Mouse (Mus musculus) heart, adult 9 months (tissue): ENCODE results near the gene Myo1e.

Source experiments
- DNase-seq, 2 experiments: peaks; one replicate each; pipeline ENCODE4 v3.0.0; 2022; ENCODE audit warnings: low spot score in 2 of 2

Myo1e gene

DNA sequence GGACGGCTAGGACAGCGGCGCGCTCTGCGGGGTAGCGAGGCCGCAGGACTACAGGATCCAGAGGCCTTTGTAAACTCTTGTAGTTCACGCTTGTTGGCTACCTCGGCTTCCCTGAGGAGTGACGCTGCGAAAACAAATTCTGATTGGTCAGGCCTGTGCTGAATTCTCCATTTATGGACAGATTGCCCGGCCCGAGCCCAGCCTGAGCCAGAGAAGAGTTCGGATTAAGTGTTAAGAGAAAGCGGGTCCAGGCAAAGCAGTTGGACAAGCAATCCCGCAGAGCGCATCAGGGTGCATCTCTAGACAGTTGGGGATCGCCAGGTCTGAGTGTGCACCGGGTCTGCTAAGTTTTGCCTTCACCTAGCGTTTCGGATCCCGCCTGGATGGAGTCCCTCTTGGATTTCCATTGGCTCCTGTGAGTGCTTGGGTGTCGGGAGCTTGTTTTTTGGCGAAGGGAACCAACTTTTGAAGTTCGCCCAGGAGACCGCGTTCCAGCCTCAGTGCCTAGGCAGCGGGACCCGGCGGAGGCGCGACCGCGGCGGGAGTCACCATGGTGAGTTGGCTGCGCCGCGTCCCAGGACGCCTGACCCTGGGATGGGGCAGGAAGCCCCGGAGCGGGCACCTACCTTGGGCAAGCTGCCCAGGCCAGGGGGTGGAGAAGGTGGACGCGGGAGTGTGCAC is at the start of gene Myo1e:
Gene Myo1e, plus strand, starts transcription at position 200 of the 681 bp plus-strand sequence.
- peak; percentile 96 to 98 for DNase-seq

DNA sequence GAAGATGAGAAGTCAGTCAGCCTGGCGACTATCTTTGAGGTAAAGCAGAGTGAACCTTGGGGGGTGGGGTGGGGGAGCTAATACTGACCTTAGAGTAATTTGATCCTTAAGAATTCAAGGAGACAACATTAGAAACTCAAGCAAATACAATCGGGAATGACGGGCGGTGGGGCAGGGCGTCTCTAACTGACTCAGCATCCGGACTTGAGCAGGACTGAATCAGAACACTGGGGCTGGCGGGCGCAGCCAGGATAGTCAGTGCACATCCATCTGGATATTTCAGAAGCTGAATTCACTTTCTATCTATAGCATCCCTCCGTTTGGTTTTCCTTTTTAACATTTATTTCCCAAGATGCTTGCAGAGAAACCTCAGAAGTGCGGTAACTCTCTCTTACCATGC is 47.1 kb upstream of the Myo1e start:
- no peak for DNase-seq

DNA sequence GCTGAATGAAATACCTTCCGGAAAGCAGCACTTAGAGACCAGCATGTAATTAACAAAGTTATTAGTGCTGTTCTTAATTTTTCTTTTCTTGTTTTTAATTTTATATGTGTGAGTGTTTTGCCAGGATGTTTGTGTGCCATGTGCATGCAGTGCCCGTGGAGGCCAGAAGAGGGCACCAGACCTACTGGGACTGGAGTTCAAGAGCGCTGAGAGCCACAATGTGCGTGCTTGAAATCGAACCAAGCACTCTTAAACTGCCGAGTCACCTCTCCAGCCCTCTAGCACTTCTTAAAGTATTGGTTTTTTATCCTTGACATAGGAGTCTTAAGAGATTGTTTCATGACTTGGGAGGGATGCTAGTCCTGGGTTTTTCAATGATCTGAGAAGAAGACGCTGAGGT is 38.2 kb upstream of the Myo1e start:
- DNase-seq = no peak

DNA sequence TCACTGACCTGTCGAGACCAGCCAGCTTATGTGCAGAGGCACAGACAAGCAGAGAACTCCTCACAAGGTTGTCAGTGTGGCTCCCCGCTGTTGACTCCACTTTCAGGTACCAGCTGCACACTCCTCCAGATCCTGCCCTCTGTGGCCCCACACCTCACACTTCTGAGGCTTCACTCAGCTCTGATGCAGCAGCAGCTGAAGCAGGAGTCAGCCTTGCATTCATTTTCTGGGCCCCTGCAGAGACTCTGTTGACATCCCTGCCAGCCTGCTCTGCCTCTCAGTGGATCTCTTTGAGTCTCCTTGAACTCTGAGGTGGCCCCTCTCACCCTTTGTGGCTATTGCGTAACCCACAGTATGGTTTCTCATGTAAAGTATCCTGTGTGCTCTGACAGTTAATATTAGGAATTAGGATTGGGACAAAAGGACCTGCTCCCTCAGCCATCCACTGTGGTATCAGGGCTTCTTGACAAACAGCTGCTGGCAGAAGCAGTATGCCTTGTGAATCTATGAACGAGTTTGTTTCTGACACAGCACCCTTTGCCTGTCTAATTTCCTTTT is 32.8 kb upstream of the Myo1e start:
- DNase-seq = no peak

DNA sequence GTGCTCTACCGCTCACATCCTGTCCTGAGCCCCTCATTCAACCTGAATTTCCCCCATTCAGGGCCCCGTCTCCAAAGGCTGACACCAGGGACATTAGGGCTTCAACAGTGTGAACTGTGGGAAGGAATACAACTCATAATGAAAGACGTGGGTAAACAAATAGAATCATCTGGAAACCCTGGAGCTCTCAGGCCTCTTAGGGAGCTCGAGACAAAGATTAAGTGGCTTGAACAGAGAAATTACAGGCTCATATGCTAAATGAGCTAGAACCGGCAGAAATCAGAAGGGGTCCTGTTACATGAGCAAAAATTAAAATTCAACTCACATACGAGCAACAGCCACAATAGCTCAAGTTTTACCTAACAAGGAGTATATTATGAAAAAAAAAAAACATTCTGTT is 32.3 kb upstream of the Myo1e start:
- DNase-seq = no peak

DNA sequence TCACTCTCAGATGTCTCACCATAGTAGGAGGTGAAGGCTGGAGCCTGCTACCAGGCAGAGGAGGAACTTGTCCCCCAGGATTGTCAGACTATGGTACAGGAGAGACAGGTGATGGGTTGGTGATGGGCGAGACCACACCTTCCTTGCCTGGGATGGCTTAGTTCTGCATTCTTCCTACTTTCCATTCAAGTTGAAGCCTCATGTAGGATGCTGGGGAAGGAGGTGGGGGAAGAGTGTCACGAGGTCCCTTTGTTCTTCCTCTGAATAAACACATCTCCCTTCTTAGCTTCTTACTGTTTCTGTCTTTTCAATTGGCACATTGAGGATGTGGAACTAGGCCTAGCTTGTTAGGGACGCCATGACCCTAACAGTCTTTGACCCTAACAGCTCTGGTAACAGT is 30.9 kb upstream of the Myo1e start:
- DNase-seq = no peak

DNA sequence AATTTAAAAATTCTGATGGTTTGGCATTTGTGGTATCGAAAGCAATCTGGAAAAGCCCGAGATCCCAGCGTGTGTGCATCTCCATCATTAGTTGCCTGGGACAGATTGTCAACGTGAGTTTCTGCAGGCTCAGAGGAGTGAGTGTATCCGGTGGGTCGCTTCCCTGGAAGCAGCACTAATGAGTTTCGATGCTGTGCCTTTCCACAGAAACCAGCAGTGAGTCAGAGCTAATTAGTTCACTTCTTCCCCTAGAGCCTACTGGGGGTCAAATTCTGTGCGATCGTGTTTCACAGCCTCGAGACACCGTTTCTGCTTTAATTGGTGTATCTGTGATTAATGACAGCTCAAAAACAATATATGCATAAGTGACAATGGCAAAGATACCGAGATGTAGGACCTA is 25.4 kb upstream of the Myo1e start:
- DNase-seq = no peak

DNA sequence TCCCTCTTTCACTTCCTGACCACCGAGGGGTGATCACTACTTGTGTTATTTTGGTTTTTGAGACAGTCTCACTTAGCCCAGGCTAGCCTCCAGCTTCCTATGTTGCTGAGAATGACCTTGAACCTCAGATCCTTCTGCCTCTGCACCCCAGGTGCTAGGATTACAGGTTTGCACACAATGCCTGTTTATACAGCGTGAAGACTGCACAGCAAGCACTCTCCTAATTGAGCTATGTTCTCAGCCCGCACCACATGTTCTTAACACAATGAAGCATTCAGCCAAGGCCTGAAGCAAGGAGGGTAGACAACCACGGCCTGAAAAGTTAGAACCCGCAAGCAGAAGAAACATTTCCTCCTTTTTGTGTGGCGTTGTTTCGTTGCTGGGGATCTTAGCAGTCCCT is 24.5 kb upstream of the Myo1e start:
- no peak for DNase-seq

DNA sequence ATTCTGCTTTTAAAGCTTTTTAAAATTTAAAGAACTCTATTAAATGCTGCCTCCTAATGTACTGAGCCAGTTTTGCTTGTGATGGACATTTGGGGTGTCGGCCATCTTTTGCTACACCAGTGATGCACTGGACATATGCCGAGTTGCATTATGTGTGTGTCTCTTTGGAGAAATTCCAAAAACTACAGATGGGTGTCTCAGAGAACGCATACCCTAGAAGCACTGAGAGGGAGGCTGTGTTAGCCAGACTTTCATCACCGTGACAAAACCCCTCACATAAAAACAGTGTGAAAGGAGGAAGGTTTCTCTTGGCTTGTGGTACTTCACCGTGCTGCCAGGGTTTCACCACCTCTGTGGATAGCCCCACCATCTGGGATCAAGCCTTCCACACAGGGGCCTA is 14.8 kb upstream of the Myo1e start:
- DNase-seq = no peak

DNA sequence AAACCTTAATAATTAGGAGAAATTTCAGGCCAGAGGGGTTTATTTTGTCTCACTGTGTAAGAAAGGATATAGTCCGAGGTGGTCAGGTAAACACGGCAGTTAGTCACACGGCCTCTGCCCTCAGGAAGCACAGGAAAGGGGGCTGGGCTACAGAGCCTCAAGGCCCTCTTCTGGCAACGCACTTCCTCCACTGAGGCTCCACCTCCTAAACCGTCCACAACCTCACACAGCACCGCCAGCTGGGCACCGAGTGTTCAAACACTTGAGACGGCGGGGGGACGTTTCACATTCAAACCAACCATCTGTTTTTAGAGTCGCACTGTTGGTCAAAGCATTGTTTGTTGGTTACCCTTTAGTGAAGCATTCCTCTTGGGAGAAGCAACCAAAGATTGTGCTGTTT is 12.5 kb upstream of the Myo1e start:
- DNase-seq = no peak

DNA sequence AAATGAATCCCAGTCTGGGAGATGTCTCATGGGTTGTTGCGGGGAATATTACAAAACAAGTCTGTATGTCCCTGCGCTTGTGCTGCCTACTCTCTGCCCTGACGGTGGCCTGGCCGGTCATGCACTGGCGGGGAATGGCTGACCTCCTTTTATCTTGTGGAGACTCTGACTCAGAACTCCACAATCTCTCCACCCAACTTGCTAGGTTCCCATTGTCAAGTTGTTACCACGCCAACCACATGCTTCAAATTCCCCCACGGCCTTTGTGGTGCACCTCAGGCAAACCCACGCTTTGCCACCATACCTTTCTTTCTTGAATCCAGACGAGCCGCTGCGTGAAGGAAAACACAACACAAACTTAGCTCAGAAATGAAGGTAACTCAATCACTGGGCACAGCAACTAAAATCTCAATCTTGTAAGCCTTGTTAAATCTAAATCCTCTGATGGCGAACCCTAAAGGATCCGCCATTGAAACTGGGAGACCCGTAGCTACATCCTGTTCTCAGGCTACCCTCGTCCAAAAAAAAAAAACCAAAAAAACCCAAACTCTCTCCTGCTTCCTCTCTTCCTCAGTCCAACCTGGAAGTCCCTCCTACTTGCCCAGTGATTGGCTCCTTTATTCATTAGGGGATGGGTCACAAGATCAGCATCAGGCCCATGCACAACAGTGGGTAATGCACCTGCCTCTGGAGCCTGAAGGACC is 10.0 kb upstream of the Myo1e start:
- DNase-seq = no peak

DNA sequence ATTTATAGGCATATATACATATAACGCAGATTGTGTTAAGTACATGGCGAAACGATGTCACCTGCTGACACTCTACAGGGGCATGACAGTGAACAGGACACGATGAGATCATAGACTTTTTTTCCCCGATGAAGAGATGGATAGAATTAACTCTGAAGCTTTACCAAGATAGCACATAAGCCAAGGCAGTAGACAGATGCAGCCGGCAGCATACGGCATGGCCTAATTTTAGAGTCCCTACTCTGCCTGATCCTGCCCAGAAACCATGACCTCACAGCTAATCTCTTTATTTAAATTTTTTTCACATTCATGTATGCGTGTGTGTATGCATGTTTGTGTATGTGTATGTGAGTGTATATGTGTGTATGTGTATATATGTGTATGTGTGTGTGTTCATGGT is 9.2 kb upstream of the Myo1e start:
- no peak for DNase-seq

DNA sequence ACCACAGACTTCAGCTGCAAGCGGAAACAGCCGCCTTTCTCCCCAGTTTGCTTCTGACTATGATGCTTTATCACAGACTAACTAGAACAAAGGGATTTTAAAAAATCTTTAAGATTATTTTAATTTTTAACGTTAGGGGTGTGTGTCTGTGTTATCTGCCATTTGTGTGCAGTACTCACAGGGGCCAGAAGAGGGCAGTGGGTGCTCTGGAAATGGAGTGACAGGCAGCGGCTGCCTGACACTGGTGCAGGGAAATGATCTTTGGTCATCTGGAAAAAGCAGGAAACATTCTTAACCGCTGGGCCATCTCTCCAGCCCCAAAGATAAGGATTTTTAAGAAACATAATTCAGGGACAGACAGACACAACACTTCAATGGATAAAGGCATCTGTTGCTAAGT is 4.4 kb upstream of the Myo1e start:
- DNase-seq = no peak

DNA sequence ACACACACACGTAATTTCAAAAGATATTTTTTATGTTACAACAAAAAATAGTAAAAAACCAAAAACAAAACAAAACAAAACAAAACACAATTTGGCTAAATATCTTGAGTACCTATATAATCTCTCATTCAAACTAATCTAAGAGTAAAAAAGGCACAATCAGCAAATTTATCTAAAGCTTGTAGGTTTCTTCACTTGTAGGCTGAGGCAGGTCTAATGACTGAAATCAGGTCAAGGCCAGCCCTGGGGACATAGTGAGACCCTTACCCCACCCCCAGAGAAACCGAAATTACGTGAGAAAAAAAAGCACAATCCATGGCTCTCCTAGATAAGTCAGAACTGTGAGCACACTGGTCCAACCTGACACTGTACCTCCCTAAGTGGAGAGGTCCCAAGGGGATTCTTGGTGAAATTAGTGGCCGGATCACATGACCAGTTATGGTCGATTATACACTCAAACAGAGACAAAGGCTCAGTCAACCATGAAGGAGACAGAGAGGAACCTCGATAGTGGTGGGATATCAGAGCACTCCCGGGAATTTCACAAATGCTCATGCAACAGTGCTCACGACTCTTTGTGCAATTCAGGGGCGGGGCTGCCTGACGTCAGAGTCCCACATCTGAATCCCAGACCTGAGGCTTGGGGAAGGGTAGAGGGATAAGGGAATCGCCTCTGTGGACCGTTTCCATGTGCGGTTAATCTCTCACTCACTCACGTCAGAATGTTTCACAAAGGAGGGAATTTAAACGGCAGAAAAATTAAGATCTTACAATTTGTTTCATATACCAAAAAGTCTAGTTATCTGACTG is 3.7 kb upstream of the Myo1e start:
- no peak for DNase-seq

DNA sequence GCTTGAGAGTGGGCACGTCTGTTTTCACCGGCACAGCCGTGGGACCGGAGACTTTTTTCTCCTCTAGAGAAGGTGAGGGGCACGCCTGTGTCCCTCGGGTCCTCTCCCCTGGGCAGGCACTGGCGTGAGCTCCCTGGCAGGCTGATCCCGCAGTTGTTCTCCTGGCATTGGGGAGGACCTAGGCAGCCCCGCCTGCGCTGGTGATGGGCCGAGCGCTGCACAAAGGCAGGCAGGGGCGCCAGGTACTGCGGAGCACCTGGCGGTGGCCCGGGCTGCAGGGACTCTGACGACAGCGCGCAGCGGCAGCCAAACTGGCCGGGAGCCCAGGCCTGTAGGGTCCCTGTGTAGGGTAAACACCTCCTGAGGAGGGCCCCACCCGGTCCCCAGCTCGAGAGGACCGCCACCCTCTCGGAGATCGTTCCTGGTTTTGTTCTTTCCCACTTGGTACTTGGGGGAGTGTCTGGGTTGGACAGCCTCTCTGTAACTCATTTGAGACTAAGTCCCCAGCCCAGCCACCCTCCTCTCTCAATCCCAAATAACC is 901 bp downstream of the Myo1e start:
- peak; percentile 43 to 48 for DNase-seq

DNA sequence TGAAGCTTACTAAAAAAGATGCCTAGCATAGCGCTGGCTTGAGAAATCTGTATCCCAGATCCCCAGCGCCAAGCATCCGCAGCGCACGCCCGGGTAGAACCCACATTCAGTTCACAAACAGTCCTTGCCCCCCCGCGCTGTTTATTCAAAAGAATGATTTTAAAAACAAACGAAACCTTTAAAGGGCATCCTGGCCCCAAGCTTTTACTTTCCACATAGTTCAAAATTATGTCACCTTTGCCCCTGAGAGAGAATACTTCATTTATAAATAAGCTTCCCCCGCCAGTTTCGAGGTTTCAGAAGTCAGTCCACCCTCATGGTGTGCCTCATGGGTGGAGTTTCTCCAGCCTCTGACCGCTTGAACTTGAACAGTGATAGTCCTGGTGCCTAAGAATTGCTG is 1.6 kb downstream of the Myo1e start:
- DNase-seq = no peak

DNA sequence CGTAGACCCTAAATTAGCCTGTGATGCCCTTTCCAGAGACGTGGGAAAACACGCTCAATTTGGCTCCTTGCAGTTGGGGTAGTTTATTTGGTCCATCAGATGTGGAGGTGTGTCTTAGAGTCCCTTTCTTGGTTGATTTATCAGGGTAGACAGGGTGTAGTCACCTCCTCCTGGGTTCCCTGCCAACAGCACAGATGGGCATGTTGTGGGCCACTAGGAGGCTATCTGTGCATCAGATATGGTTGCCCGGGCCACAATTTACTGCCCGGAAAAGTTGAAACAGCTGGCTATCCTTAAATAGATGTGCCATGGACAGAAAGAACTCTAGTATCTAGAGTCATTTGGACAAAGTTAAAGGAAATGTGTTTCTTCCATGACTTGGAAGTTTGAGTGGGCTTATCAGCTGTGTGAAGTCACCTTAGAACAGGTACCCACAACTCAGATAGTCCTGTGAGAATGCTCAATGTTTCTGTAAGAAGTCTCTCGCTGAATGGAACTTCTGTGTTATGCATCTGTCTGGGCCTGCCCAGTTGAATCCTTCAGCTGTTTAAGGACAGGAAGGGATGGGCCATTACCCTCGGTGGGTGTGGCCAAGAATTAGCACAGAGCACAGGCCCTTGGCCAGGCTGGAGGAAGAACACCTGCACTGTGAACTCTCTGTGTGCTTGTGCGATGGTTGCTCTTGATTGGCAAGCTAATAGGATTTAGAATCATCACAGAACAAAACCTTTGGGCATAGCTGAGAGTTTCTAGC is 2.3 kb downstream of the Myo1e start:
- DNase-seq = peak; percentile 49 to 69

DNA sequence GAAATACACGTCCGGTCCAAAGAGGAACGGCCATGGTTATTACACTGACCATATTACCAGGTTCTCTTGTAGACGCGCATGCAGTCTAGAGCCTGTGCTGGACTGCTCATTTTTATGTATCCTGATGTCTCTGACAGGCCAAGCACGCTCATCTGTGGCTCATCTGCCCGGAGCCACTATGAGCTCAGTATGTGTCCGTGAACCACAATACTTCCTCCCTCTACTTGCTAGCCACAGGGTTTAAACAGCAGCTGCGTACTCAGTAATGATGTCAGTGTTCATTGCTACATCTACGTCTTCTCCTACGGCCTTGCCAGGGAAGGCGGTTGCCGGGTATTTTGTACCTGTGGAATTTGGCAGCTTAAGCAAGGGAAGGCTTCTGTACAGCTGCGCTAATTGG is 4.5 kb downstream of the Myo1e start:
- DNase-seq = no peak

DNA sequence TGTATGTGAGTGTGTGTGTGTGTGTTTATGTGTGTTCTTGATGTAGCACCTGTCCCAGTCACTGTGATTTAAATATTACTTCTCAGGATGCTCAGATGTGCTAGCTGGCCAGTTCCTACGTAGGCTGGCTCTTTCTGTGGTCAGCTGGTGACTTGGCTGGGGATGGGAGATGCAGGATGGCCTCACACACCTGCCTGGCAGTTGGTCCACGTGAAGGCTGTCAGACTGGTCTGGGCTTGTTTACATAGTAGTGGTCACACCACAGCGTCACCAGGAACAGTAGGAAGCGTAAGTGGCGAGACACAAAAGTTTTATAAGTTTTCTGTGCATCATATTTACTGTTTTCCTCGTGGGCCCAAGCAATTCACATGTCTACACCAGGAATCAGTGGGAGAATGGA is 9.4 kb downstream of the Myo1e start:
- no peak for DNase-seq

DNA sequence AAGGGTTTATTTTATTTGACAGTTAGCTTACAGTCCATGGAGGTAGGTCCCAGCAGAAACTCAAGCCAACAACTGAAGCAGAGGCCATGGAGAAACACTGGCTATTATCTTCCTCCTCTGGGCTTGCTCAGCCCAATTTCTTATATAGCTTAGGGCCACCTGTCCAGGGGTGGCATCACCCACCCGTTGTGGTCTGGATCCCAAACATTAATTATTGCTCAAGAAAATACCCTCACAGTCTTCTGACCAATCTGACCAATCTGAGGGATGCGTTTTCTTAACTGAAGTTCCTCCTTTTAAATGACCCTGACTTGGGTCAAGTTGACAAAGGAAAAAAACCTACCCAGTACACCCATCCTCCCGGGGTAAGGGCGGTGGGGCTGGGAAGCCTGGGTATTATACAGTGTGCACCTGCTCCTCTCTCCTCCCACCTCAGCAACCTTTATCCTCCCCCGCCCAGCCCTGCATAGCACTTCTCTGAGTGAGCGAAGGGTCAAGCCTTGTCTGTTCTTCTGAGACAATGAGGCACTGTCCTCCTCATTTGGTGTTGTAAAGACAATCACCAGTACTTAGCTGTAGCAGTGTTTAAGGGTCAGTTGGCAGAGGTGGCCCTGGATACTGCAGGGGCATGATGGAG is 12.3 kb downstream of the Myo1e start:
- DNase-seq = no peak
